Mouse (Mus musculus) lung, adult 2 months (tissue): ENCODE measurements around the gene Ssx2ip.

Experiments
- CTCF ChIP-seq: fragments of 200-500 bp; IDR thresholded peaks from 2 replicates; pipeline ENCODE4 v1.5.1; 2011; ENCODE audit warnings: mild to moderate bottlenecking, low read length, control low read depth; ENCODE audit not compliant: insufficient read depth
- POLR2A ChIP-seq: fragments of 200-500 bp; IDR thresholded peaks from 2 replicates; pipeline ENCODE4 v1.6.1; 2011; ENCODE audit warnings: low read depth, mild to moderate bottlenecking, control low read depth, low read length, borderline replicate concordance; ENCODE audit errors: extremely low read depth

GRCm38 (mm10) chr3:146433681-146434350 is 29.4 kb downstream of the Ssx2ip start:
- TF ChIP-seq CTCF, result no peak
- TF ChIP-seq POLR2A, result no peak
